Mouse (Mus musculus) layer of hippocampus, postnatal 36 days (tissue): ENCODE data around the gene Fryl. TPM values are rescaled to one million over a fixed set of nuclear protein-coding genes. Genes with fewer than 3 reads are reported as not detected.

Experiments used
- DNase-seq, 2 experiments: peaks; one replicate each; pipeline ENCODE4 v3.0.0; 2022
- total RNA-seq, 2 experiments: library from RNA; stranded (reverse); gene quantifications; 2 replicates each; pipeline ENCODE4 v1.2.3; 2021

Gene Fryl
- total RNA-seq, 2 experiments from 2014 or later, result 63.9 to 77.7 TPM

DNA sequence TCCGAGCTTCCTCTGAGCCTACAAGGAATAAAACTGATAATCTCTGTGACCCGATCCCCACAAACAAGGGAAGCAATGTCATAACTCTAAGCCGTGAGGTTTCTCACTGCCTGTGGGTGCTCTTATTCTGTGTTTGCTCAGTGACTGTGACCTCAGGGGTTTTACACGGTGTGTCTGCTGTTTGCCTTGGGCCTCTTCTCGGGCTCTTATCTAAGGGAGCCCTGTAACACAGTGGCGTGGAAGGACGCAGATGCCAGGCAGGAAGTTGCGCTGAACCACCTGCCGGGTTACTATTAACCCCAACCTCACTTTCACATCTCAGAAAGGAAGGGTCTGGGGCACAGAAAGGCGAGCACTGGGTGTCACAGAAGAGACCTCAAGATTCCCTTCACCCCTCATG, 62.8 kb downstream of the Fryl start:
- DNase-seq, result no peak

DNA sequence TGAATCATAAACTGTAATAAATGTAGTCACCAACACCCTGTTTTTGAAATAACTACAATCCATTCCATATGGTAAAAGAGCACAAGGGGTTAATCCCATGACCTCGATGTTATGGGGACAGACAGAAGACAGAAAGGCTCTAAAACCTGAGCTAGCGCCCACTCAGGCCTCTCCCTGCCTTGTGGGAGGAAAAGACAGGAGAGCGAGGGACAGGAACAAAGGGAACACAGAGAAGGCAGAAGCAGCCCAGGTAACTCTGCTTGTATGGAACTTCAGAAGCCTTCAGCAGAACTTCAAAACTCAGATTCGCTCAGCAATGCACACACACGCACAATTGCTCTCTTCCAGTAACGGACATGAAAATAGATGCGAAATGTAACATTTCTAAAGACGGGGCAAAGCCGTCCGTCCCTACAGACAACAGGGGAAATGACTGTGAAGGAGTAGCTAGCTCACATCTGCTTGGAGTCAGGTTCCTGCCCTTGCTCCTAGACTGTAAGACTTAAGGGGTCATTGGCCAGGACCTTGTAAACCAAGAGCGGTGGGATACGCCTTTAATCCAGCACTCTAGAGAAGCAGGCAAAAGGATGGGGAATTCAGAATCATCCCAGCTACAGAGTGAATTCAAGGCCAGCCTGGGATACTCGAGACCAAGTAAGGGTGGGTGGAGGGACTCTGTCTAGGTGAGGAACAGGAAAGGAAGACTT, 63.4 kb downstream of the Fryl start:
- no peak for DNase-seq

DNA sequence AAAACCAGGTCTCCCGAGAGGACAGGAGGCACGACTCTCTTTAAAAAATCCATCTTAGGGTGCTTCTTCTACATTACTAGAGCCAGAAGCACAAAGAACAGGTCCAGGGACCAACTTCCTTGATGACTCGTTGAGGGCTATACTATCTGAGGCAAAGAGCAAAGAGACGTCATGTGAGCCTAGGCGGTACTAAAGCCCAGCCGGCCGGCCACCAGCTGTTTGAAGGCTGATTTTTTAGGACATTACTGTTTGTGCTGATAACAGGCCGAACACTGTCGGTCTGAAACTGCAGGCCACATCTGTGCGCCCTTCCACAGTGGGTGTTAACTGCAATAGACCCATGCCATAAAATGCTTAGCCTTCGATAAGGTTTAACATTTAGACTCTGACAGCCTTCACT, 64.7 kb downstream of the Fryl start:
- no peak for DNase-seq

GRCm38 (mm10) chr5:73190164-73190563, 66.3 kb downstream of the Fryl start:
- no peak for DNase-seq

- DNase-seq, result no peak
Measured at GRCm38 (mm10) chr5:73189443-73190160, 66.8 kb downstream of the Fryl start.

- DNase-seq, result no peak
Measured at GRCm38 (mm10) chr5:73188576-73188975, 67.8 kb downstream of the Fryl start.

- no peak for DNase-seq
Measured at GRCm38 (mm10) chr5:73188164-73188563, 68.3 kb downstream of the Fryl start.

GRCm38 (mm10) chr5:73186912-73187311, 69.5 kb downstream of the Fryl start:
- no peak for DNase-seq

- DNase-seq, result no peak
Measured at GRCm38 (mm10) chr5:73185424-73185823, 71.0 kb downstream of the Fryl start.

DNA sequence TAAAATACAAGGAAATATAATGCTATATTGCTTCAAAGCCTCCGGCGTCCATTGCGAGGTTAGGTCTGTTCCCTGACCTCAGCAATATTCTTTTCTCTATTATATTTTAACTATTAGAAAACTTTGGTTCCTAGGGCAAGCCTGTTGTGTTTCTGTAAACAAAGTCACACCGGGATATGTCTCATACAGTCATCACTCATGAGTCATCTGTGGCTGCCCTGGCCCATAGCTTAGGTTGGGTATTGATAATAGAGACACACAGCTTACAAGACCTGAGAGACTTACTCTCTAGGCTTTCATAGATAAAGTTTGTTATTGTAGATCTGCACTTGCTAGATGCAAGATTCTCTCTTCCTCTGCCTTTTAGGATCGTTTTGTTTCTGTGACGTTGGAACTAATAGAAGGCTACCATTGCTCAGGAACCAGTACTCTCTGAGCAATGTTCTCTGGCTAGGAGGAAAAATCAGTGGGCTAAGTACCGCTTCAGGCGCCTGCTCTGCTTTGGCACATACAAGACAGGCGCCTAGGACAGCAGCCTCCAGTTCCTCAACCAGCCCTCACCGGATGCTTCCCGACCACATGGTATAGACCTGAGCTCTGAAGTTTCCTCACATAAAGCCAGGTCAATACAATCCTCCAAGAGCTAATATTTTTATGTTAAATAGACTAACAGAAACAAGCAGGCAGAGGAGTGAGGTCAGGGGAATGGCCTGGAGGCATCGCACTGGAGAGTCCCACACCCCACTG, 73.5 kb downstream of the Fryl start:
- no peak for DNase-seq

DNA sequence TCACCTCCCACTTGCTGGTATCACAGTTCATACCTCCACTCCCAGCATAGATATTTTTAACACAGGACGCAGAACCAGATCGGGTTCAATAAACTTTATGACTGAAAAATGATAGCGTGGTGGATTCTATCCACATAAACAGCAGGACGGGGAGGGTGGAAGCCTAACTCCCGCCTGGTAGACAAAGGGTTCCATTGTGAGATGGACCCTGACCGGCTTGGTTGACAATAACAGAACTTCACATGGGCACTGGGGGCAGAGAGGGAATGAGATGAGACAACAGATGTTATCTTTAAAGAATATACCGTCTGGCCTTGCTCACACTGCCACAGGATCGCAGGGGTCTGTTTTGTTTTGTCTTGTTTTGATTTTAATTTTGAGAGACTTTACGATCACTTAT, 74.2 kb downstream of the Fryl start:
- DNase-seq, result no peak

GRCm38 (mm10) chr5:73176294-73176693, 80.1 kb downstream of the Fryl start:
- DNase-seq, result no peak

- DNase-seq, result no peak
Measured at GRCm38 (mm10) chr5:73175377-73176147, 80.9 kb downstream of the Fryl start.

- DNase-seq, result no peak
Measured at GRCm38 (mm10) chr5:73171876-73172480, 84.4 kb downstream of the Fryl start.

DNA sequence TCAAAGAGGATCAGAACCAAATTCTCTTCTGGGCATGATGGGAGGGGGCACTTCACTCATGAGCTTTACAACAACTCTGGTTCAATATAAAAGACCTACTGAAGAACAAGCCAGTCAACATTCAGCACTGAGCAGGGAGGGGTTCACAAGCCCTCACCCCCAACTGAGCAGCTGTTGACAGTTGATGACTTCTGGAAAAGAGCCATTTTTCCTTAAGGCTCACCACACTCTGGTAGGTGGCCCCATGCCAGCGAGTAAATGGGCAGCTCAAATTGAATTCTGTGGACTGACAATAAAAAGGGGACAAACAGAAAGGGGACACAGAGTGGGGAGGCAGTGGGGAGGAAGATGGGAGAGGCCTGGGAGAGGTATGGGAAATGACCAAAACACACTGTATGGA, 85.2 kb downstream of the Fryl start:
- DNase-seq, result no peak

- DNase-seq, result no peak
Measured at GRCm38 (mm10) chr5:73168769-73169272, 87.6 kb downstream of the Fryl start.

DNA sequence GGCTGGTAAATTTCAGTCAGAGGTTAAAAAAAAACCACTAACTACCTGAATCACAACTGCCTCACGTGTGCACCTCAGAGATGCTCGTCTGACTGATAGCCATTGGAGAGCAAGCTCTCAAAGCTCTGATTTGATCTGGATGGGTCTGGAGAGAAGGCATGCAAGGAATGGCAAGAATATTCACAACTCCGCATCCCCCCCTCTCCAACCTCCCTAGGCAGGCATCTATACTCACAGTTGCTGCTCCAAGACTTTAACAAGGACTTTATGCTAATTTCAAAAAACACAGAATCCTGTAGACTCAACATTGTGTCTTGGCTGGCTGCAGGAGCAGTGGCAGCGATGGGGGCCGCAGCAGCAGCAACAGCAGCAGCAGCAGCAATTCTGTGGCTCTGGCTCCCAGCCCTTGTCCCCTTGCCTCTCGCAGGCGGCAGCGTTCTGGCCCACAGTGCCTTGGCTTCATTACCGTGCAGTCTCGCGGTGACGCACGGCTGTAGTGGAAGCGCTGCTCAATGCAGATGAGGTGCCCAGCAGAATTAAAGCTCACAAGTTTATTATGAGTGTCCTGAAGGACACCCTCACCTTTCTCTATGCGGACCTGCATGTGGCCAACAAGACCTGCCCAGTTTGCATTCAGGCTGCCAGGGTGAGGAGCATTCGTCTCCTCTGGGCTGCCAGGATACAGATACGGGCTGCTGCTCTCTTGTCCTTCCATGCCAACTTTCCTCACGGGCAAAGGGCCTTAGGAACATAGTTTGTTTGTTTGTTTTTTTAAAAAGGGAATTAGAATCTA, 88.2 kb downstream of the Fryl start:
- DNase-seq, result peak; percentile 36 to 47

- no peak for DNase-seq
Measured at GRCm38 (mm10) chr5:73163970-73164369, 92.4 kb downstream of the Fryl start.

GRCm38 (mm10) chr5:73162492-73162891, 93.9 kb downstream of the Fryl start:
- peak in 1 of 2 experiments; percentile 15 for DNase-seq

DNA sequence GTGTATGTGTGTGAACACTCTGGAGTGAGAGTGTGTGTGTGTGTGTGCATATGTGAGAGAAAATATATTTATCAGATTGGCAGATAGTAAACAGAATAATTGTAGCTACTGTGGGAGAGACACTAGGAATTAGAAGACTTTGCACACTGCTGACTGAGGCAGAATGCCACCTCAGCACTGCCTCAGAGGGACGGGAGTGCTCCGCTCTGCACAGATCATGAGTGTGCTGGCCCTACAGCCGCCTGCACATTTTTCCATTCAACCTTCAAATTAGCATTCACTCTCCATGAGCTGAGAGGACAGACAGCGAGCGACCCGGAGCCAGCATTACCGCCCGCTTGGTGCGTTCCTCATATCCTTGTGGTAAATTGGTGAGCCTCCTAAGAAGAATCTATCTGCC, 96.0 kb downstream of the Fryl start:
- no peak for DNase-seq

GRCm38 (mm10) chr5:73157502-73157901, 98.9 kb downstream of the Fryl start:
- no peak for DNase-seq
